Mouse (Mus musculus): Measurements from ENCODE around the gene Mov10. TPM values are rescaled to one million over a fixed set of nuclear protein-coding genes. Genes with fewer than 3 reads are reported as not detected.

Gene Mov10
- total RNA-seq, 2 experiments from 2014 or later: 17.0 to 18.9 TPM

Other genes with a start within 250 kb of the Mov10 start
- 10 to 100 TPM; 28.5 to 36.1 TPM for gene Slc16a1, start 179.9 kb downstream of the Mov10 start, total RNA-seq (2021)
- 10 to 100 TPM; 19.0 to 26.8 TPM for gene Ppm1j, start 37.5 kb downstream of the Mov10 start, total RNA-seq (2021)
- 1 to 10 TPM; 3.2 to 3.5 TPM for gene Fam19a3, start 36.7 kb downstream of the Mov10 start, total RNA-seq (2021)
- gene Rhoc, start 30.2 kb downstream of the Mov10 start, total RNA-seq (2021): 100 to 1,000 TPM; 169 to 187 TPM
- 10 to 100 TPM; 22.9 to 29.4 TPM for gene St7l, start 45.4 kb upstream of the Mov10 start, total RNA-seq (2021)
- 10 to 100 TPM; 54.9 to 60.3 TPM for gene Capza1, start 45.9 kb upstream of the Mov10 start, total RNA-seq (2021)
- gene Wnt2b, start 143.4 kb upstream of the Mov10 start, total RNA-seq (2021): 1 to 10 TPM; 3.2 to 3.4 TPM
- gene Cttnbp2nl, start 234.6 kb upstream of the Mov10 start, total RNA-seq (2021): 10 to 100 TPM; 19.5 to 21.1 TPM
- not detected for gene 4930564D02Rik, start 248.3 kb upstream of the Mov10 start, total RNA-seq (2021)

Data from gastrocnemius, postnatal 4 days (tissue).